Mouse (Mus musculus): ENCODE results near the gene Parn.

GRCm38 (mm10) chr16:13667878-13668343, at the start of gene Parn:
- TF ChIP-seq CTCF (IDR thresholded peaks at IDR 0.05; ENCODE audit: insufficient read depth, low read length) (no peak), POLR2A (IDR thresholded peaks at IDR 0.05; ENCODE audit: borderline replicate concordance, extremely low read depth, low read depth, low read length) (peak; percentile 89; the same call in 1 of the 2 replicates)
